Mouse (Mus musculus) spleen, postnatal 10 days (tissue): ENCODE results near the gene Gm27021.

ENCODE experiments used
- DNase-seq, 2 experiments: peaks; one replicate each; pipeline ENCODE4 v3.0.0; 2021 to 2022; ENCODE audit warnings: low spot score in 2 of 2

The Gm27021 gene

GRCm38 (mm10) chr8:120667561-120668373 is at the start of gene Gm27021, which contains the start of gene Cox4i1:
Gene Gm27021 (minus strand): TSS chr8:120668079.
Gene Cox4i1 (plus strand): TSS chr8:120668222.
- peak; percentile 90 to 98 for DNase-seq

- DNase-seq: no peak
Measured at GRCm38 (mm10) chr8:120715996-120716680, 48.3 kb upstream of the Gm27021 start.

GRCm38 (mm10) chr8:120715200-120715599 is 47.3 kb upstream of the Gm27021 start:
- no peak for DNase-seq

GRCm38 (mm10) chr8:120709176-120709575 is 41.3 kb upstream of the Gm27021 start:
- no peak for DNase-seq

GRCm38 (mm10) chr8:120706193-120706592 is 38.3 kb upstream of the Gm27021 start:
- no peak for DNase-seq

DNA sequence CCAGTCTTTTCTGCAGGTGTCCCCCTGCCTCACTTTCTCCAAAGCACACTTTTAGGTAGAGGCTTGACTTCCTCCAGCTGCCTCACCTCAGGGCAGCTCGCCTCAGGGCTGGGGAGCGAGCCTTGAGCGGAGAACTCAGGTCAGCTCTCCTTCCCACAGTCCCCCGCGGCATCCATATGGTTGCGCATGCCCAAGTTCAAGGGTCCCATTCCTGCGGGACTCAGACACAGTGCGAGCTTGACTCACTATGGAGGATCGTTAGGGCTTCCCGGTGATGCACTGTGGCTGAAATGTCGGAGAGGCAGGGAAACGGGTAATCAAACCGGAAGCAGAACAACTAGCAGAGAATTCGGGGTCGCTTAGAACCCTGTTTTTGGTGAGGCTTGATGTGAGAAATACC is 37.3 kb upstream of the Gm27021 start:
- no peak for DNase-seq

DNA sequence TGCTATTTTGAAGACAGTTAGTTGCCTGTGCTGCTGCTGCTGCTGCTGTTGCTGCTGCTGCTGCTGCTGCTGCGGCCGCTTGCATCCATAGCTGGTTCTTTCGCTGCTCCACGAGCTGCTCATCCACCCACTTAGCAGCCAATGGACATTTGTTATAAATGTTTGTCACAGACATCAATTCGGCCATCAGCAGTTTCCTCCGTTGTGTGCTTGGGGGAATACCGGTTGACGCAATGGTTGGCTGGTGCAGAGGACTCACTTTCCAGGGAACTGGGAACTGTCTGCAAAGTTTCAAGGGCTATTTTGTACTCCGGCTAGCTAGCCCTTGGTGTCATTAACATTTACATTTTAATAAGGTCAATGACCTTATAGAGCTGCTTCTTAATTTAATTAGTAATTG is 36.3 kb upstream of the Gm27021 start:
- DNase-seq: no peak

- peak in 1 of 2 experiments; percentile 74 for DNase-seq
Measured at GRCm38 (mm10) chr8:120701758-120702465, 34.0 kb upstream of the Gm27021 start.

DNA sequence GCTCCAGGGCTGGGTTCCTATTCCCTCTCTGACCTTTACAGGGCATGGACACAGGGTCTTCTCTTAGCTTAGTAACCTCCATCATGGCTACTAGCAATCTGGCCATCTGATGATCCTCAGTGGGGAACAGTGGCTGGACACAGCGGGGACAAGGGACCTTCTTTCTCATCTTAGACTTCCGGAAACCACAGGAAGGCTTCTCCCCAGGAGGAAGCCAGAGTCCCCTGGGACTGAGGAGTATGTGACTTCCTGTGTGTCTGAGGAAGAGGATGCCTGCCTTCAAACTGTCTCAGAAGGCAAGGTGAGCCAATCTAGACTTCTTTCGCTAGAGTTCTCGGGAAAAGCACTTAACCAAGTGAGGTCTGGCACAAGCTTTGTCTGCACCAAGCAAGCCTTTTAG is 32.2 kb upstream of the Gm27021 start:
- no peak for DNase-seq

- DNase-seq: no peak
Measured at GRCm38 (mm10) chr8:120699565-120699964, 31.7 kb upstream of the Gm27021 start.

GRCm38 (mm10) chr8:120699079-120699478 is 31.2 kb upstream of the Gm27021 start:
- no peak for DNase-seq

GRCm38 (mm10) chr8:120698426-120698825 is 30.5 kb upstream of the Gm27021 start:
- DNase-seq: no peak

- peak; percentile 41 to 71 for DNase-seq
Measured at GRCm38 (mm10) chr8:120697979-120698272, 30.0 kb upstream of the Gm27021 start.

DNA sequence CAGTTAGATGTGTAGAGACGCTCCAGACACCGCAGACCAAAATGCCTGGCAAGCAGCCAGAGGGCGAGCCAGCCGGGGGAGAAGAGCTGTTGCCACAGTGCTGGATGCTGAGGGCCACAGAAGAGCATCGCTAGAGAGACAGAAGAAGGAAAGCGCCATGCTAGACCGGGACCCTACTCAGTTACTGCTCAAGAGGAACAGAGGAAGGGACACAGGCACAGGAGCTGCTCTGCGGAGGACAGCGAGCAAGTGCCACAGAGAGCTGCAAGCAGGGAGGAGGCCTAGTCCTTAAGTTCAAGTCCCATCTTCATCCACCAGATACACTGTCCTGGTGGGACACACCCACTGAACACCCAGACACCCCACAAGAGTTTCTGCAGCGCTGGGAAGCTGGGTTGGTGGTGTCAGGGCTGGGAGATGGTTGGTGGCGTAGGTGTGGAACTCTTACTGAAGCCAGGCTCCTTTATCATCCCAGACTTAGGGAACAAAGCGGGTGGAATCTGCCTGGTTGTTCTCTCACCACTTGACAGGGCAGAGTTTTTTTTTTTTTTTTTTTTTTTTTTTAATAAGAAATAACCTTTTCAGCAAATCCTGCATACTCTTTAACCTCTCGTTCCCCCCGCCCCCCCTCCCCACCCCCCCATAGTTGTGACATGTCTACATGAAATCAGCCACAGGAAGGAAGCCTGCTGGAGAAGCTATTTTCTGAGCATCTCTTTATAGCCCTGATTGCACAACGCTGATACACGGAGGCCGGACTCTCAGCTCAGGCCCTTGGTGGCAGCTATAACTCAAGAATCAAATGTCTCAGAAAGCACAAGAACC is 29.5 kb upstream of the Gm27021 start:
- peak in 1 of 2 experiments; percentile 52 for DNase-seq

- no peak for DNase-seq
Measured at GRCm38 (mm10) chr8:120696401-120697153, 28.7 kb upstream of the Gm27021 start.

DNA sequence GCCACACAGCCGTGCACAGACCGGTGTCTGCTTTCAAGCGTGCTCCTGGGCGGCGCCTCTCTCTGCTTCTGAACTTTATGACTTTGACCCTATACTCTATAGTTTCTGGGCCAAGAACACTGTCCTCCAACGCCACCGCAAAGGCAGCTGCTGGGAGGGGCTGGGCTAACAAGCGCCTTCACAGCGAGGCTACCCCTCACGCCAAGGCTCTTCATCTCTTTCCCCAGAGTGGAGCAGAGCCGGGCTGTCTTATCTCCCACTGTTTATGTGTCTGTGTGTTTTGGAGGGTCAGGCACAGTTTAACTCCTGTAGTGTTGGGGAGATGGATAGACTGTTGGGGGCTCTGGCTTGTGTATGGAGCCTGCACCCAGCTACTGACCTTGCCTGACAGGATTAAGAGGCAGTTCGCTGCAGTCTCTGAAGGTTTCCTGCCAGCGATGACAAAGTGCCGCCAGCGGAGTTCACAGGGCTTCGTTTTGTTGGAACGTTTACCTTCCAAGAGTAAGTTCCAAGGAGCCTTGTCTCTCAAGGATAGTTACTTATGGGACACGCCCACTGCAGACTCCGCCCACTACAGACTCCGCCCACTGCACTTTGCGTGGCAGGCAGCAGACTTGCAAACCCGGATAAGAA is 26.1 kb upstream of the Gm27021 start:
- peak in 1 of 2 experiments; percentile 62 for DNase-seq

GRCm38 (mm10) chr8:120692934-120693333 is 25.1 kb upstream of the Gm27021 start:
- DNase-seq: no peak

DNA sequence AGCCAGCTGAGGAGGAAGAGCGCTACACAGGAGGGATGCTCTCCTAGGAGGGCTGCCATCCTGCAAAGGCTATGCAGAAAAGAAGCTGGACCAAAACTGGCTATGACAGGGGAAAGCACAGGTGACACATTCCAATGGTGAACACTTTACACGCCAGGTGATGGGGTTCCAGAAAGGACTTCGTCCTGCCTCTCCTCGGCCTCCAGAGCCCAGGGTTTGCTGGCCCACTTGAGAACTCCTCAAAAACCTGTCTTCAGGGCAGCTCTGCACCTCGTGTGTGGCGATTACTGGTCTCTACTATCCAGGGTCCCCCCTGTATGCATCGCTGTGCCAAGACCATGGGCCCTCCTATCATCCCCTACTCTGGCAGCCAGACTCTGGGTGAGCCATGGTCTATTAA is 20.6 kb upstream of the Gm27021 start:
- no peak for DNase-seq

DNA sequence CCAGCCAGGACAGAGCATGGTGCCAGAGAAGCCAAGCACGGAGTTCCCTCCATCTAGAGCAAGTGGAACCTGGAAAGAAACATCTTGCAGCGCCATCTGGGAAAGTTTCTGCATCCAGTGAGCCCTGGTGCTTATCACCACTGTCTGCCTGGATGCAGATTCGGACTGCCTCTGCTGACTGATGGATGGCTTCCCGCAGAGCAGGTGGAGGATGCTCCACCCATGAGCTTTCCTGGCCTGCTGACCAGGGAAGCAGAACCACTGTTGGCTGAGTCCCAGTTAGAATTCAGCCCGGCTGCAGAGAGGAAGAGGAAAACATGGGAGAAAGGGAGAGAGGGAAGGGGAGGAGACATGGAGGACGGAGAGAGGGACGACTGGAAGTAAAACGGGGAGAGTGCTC is 19.9 kb upstream of the Gm27021 start:
- no peak for DNase-seq

GRCm38 (mm10) chr8:120686576-120686975 is 18.7 kb upstream of the Gm27021 start:
- no peak for DNase-seq
